Mouse (Mus musculus) urinary bladder, adult 18-20 months (tissue): ENCODE results near the gene Hdac4.

Experiments used
- DNase-seq, 2 experiments: peaks; one replicate each; pipeline ENCODE4 v3.0.0; 2022; ENCODE audit warnings: low spot score in 2 of 2, mixed read lengths in 2 of 2

Gene Hdac4

DNA sequence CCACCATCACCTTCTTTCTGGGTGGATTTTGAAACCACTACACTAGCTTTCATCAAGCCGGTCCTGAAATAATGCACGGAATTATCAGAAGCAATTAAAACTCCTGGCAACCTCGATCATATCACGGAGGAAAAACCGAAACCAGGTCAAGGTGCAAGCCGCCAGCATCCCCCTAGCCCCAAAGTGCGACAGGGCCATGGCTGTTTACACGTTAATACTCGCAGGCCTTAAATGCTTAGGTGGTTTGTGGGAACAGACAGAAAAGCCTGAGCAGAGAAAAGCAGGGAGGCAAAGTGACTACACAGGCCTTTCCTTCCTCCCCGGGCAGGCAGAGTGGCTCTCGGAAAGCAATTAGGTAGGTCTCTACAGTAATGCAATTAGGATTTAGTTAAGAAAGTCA, 16.4 kb downstream of the Hdac4 start:
- peak in 1 of 2 experiments; percentile 33 for DNase-seq

DNA sequence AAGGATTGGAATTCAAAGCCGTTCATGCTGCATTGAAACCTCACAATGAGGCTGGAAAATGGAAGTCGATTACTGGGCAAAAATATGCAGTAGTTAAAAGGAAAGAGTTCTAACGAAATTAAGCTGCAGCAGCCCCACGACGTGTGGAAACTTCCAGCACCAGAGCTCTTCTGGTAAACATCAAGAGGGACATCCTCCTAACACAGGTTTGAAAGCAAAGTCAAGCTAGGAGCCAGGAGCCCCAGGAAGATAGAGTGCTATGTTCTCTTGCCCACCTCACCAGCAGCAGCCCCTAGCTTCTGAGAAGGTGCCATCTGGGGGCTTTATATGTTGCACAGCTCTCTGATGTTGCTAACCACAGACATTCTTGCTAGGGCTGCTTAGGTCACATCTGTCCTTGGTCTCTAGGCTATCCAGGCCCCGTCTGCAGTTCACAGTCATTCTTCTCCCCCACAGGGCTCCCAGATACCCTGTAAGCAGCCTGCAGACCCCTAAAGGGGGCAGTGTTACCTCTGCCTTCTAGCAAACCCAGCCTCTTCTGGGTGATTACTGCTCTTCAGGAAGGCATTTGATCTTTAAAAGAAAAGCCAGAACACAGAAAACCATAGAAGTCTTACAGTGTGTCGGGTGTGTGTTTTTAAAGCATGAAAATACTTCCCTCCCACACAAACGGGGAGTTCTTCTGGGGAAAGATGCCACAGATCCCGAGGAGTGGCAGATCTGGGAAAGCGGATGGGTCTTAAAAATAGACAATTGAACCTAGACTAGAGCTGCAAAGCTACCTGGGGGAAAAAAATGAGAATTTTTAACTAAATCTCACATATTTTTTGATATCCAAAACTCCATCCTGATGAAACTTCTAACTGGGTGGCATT, 17.2 kb downstream of the Hdac4 start:
- DNase-seq = no peak

DNA sequence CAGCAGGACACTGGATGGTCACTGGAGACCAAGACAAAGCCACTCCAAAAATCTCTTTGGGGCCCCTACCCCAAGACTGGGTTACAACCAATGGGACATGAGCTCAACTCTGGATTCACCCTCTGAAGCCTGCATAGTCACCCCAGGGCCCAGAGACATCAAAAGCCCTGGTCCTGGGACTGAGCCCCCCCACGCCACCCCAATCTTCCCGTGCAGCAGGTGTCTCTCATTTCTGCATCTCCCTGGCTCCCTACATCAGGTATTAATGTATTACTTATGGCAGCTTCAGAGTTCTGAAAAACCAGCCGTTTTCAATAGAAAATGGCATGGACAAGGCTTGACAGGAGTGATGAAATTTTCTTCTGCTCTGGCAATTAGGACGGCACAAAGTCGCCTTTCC, 17.9 kb downstream of the Hdac4 start:
- no peak for DNase-seq

DNA sequence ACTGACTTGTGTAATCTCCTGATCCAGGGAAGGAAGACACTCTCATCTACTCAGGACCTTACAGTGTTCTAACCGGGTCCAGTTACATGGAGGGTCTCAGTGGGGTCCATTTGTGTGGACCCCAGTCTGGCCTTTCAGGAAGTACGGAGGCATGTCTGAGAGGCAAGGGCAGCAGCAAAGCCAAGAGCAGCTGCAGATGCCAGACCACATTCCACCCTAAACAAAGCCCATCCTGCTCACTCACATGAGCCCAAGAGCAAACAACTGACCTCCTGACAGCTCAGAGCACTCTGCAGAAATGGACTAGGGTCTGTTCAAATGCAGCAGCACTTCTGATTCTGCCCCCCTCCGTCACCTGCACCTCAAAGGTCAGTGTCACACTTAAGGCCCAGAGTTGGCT, 18.3 kb downstream of the Hdac4 start:
- no peak for DNase-seq

DNA sequence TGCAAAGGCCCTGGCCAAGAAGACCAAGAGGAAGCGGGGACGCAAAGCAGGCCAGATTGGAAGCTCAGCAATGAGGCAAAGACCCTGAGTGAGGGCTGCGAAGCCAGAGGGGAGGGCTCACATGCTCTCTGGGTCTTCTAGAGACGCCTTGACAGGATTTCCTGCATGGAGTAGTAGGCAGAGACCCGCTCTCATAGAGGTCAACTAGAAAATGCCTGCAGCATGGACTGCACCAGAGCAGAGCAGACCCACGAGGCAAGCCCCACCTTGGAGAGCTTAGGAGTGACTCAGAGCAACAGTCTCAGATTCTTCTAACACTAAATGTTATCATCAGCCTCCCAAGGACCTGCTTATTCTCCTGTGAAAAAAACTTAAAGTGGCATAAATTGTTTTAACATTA, 20.2 kb downstream of the Hdac4 start:
- DNase-seq = no peak

DNA sequence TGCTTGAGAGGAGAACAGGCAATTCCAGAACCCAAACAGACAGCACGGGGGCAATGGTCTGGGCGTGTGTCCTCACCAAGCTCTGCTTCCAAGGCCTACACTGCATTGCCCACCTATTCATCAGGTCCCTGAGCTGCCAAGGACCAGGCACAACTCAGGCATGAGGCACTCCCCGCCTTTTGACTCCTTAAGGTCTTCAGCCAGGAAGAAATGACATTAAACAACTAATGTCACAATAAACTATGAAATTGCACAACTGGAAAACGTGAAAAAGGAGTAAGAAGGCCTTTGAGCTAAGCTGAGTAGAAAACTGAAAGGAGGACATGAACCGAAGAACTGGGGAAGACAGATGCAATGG, 20.6 kb downstream of the Hdac4 start:
- DNase-seq = no peak

DNA sequence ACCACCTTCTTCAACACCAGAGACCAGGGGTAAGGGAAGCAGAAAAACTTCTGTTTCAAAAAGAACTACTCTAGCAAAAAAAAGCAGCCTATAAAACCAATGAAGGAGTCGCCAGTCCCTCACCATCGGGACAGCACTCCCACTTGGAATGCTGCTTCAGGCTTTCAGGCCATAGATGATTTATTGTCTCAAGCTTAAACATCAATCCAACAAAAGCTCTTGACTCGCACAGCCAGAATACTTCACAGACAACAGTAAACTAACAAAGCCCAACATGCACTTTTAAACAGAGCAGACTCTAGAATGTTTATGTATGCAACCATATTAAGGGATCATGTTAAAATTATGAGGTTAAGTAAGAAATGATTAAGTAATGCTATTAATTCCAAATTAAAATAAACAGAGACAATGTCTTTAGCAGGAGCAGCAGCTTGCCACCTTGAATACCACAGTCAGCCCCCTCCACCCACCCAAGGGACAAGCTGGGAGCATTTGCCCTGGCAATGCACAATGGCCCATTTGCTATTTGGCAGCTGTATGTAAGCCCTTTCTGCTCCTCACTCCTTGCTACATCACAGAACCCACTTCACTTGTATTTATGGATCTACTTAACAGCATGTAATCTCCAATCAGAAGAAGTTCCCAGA, 21.1 kb downstream of the Hdac4 start:
- DNase-seq = no peak

DNA sequence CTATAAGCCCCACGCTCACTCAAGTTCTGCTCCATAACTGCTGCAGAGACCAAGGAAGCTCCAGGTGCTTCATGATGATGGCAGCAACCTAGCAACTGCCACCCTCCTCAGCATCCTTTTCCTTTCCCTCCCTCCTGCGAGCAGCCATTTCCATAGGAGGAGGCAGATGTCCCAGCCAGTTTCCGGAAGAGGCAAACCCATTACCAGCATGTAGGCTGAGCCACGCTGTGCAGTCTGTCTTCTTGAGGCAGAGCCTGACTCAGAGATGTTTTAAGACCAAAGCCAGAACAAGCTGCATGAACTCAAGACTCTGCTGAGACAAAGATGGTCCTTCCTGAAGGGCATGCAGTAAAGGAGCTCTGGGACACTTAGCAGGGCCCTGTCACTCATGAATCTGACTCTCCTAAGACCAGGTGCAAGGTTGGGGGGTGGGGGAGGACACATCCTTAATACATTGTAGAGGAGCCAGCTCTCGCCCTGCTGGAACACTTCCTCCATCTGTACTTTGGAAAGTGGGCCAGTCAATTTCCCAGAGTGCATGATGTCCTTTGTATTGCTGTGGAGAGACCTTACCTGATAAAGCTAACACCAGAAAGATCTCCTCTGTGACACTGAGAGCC, 24.8 kb downstream of the Hdac4 start:
- DNase-seq = no peak

DNA sequence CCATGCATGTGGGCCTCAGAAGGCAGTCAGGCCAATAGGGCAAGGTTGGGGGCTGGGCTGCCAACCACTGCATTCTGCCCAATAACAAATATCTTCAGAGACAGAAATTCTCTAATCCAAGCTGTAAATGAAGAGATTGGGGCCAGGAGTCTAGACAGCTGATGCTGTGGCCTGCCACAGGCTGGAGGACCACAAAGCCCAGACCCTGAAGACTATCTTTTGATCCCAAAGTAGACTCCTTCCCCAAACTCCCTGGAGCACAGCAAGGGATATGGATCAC, 25.8 kb downstream of the Hdac4 start:
- no peak for DNase-seq

DNA sequence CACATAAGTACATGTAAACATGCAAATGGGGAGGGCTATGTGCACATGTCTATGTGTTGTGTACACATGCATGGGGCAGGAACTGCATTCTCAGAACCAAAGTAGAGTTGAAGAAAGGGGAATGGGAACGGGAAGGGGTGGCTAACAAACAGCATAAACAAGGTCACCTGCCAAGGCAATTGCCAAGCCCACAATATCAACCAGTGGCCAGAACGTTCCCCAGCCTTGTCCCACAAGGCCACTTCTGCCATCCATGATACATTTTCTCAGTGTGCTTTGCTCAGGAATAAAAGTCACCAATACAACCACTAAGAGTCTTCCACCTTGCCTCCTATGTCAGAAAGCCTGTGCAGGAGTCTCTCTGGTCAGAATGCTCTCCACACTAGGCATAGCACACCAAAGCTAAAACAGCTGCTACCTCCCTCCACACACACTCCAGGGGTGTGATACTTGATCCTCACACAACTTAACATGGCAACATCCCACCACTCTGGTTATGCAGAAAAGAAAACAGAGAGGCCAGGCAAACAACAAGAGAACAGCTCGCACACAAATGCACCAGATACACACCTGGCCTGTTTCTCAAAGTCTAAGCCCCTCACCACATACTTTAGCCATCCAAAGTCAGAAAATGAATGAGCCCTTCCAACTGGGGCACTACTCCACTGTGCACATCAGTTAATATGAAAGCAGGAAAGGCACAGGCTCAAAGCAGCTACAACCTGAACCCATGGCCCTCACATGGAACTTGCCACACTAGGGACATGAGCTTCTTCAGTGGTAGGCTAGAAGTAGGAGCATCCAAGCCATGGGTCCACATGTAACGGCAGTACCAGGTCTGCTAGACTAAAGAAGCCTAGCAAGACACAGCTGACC, 26.4 kb downstream of the Hdac4 start:
- no peak for DNase-seq

DNA sequence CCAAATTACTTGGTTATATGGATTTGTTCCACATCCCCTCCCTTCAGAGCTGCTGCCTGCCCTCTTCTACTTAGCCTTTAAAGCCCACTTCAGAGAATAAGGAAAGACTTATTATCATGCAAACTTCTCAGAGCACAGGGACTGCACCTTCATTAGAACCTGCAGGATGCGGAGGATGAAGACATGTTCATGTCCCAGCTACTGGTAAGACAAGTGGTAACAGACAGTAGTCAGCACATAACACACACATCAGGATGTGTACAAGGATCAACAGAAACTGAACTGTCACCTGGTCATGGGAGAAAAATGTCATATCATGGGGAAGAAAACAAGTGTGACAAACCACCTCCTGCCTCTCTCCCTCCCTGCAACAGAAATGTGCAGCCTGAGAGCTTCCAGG, 31.6 kb downstream of the Hdac4 start:
- DNase-seq = no peak

DNA sequence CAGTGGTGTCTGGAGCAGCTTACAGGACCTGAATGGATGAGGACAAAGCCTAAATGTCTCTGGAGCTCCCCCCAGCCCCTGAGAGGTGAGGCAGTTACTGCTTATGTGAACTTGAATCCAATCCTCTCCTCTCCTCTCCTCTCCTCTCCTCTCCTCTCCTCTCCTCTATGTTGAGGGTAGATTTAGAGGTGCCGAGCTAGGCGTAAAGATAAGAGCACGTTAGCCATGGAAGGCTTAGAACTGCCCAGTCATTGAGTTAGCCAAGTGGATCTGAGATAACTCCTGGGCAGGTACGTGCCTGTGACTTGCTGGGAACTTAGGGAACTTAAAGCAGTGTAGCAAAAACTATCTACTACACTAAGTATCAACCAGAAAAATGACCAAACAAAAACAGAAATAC, 35.7 kb downstream of the Hdac4 start:
- DNase-seq = no peak

DNA sequence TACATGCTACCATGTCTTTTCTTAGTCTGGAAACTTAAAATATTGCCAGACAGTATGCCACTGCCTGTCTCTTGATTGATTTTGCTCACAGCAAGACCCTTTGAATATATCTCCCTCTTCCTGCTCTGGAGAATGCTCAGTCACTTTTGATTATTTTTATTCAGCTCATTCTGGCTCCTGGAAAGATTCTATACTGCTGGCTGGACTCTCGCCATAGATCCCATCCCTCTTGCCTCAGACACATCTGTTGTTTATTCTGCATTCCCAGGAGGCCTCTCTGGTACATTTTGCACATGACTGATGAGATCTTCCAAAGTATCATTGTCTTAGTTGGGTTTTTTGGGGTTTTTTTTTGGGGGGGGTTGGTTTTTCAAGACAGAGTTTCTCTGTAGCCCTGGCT, 45.3 kb downstream of the Hdac4 start:
- DNase-seq = no peak

DNA sequence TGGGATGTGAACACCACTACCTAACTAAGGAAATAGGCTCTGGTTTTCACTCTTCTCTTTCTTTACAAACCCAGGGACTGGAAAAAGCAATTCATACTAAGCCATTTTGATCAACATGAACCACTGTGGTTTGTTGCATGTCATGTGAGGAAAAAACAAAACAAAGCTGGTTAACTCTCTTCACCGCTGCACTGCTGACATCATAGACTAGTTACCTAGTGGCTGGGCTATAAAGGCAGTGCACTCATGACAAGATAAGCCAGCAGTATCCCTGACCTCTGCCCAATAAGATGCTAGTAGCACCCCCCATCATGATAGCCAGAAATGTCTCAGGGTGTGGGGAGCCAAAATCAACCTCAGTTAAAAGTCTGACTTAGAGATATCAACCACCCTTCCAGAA, 47.0 kb downstream of the Hdac4 start:
- DNase-seq = no peak

DNA sequence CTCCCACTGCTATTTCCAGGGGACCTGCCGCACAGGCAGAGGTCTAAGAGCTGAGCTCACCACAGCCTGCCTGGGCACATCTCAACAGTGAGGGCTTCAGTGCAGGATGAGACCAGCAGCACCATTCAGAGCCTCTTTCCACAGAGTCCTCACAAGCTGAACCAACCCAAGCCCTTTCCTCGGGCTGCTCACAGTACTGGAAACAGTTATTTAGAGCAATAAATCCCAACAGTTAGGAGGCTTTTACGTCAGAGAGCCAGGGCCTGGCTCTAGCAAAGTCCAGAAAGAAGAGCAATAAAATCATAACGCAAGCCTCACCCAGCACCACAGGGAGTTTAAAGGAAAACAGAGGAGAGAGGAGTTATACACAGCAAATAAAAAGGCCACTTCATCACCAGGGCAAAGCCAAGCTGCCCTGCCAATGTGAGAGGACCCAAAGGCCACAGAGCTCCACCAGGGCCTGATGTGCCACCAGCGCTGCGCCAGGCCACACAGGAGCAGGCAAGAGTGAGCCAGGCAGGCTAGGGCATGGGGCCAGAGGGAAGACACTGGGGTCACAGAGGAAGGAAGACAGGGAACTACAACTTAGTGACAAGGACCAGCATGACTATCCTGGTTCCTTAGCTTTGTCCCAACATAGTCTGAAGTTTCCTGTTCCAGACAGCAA, 50.5 kb downstream of the Hdac4 start:
- no peak for DNase-seq

DNA sequence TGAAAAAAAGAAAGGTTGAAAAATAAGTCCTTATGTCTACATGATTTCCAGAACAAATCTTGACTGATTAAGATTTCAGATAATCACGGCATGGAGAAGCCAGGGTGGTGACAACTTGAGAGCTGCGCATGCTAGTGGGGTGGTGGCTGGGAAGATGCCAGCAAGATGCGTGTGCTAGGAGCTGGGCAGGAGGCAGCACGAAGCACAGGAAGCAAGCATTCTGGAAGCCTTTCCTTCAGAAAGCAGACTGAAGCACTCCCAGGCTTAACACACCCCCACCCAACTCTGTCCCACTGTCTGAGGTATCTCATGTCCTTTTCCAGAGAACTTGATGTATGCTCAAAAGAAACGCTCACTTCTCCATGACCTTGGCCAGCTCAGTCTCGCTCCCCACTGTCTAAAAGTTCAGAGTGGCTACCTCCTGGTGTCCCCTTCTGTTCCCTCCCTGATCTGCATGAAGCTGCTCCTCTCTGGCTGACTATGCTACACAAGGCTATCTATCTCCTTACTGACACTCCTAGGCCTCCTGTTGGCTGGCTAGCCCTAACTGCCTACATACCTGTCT, 52.1 kb downstream of the Hdac4 start:
- no peak for DNase-seq

DNA sequence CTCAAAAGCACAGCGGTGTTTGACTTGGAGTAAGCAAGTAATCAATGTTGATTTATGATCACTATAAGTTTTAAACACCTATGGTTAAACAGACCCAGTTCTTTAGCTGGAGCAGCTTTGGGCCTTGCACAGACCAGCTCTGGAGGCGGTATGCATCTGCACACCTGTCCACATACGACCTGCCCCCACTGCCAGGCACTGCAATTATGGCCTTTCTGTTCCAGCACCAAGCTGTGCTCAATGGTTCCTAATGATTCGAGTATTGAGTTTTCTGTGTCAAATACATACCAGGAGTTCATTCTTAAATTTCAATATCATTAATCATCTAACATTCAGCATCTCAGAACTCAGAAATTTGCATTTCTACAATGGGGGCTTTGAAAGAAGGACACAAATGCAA, 52.7 kb downstream of the Hdac4 start:
- DNase-seq = no peak

DNA sequence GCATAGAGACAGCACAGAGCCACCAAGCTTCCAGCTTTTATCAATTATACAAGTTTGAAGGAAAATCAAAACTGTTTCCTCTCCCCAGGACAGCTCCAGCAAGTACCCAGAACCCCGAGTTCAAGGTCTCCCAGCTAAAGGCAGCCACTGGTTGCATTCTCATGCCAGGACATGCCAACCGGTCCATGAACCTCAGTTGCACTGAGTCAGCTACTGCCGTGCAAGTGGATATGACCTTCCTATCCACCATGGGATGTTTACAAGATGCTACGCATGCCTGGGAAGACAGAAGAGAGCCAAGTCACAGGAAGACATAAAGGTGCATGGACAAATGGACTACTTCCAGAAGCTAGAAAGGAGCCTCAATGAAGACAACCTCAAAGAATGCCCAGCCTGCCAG, 56.5 kb downstream of the Hdac4 start:
- no peak for DNase-seq

DNA sequence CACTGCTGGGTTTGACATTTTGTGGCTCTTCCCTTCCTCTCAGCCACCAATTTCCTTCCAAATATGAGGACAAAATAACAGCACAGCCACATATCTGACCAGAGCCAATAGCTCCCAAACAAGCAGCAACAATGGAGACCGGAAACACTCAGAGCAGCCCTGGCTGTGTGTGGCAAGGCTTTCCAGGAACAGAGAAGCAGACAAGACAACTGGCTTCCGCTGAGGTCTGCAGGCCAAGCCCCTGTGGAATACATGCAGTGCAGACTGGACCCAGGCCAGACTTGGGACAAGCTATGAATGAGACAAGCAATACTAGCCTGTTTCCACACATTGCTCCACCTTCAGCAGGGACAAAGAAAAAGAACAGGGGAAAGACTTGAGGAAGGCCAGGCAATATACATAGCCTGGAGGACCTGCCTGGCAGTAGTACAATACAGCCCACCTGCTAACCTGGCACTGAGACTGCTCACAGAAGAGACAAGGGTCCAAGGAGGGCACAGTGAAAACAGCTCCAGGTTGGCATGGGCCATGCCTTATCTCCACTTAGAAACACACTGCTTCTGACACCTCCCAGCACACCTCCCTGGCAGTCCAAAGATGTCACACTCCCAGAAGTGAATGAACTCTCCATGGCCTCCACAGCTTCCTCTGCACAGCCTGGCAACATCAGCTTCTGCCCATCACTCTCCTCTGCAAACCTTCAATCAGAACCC, 58.2 kb downstream of the Hdac4 start:
- no peak for DNase-seq

DNA sequence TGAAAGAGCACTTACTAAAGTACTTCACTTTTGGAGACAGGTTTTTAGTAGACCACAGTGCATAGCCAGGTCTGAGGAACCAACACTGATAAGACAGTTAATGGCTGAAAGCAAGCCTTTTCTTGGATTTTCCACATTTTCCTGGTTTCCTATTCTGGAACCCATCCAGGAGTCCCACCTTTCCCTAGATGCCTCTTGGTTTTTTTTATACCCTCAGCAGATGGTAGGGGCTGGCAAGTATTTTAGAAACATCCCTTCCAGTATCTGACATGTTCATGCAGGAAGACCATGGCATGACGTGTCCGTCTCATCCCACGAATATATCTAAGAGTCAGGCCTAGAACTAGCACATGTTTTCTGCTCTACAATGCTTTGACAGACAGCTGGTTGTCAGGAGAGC, 59.1 kb downstream of the Hdac4 start:
- no peak for DNase-seq

DNA sequence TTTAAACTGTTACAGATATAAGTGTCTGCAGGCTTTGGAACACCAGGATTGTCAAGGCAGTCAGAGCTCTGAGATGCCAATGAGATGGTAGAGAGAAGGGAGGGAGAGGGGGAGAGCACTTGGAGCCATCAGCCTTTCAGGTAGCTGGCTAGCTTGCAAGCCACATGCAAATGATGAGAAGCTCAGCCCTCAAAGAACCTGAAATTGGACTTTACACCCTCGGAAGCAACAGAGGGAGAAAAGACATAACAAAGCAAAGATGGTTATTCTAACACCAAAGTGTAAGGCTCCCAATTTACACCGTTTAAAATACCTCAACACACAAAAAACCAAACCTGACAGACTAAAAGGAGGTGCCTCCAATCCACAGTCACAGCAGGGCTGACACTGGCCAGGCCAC, 63.3 kb downstream of the Hdac4 start:
- no peak for DNase-seq
